Mouse (Mus musculus): ENCODE data around the gene Ripply3. TPM values are rescaled to one million over a fixed set of nuclear protein-coding genes. Genes with fewer than 3 reads are reported as not detected.
A peak's percentile ranks its signal among the peaks of the same experiment; 100 is the strongest.

Ripply3 gene
- polyA plus RNA-seq, 1 experiment from 2014 or later = 1.9 TPM

- ATAC-seq (ENCODE audit: low read depth) = peak; percentile 68
- Histone ChIP-seq H3K4me3 (ENCODE audit: low read depth, low read length) (peak overlapping the region; percentile 86), H3K36me3 (ENCODE audit: control insufficient read depth, insufficient read depth) (no peaks in the 10 kb centered on the region), H3K4me1 (ENCODE audit: control insufficient read depth, low read depth, low read length) (peaks cover 8% of the 10 kb centered on the region), H3K27me3 (ENCODE audit: control insufficient read depth, insufficient read depth, low read depth, low read length) (no peaks in the 10 kb centered on the region), H3K4me2 (ENCODE audit: low read depth, low read length) (peak overlapping the region; percentile 95), H3K9me3 (replicated peaks; ENCODE audit: control insufficient read depth, low read length) (no peaks in the 10 kb centered on the region), H3K9ac (ENCODE audit: low read depth, low read length) (peak overlapping the region; percentile 93), H3K27ac (ENCODE audit: low read length) (peak overlapping the region; percentile 93)
- under 1% methylated on average over 20 of the region's 20 CpGs for WGBS (ENCODE audit: insufficient replicate concordance)
Observed at GRCm38 (mm10) chr16:94312663-94313228, 15.5 kb upstream of the Ripply3 start.

GRCm38 (mm10) chr16:94313229-94314030, 14.8 kb upstream of the Ripply3 start, which contains the start of gene Hlcs:
Gene Hlcs, minus strand, starts transcription at chr16:94313571.
- Histone ChIP-seq H3K4me3 (ENCODE audit: low read depth, low read length) (peak within 1 kb of the TSS; percentile 86), H3K9ac (ENCODE audit: low read depth, low read length) (peak within 1 kb of the TSS; percentile 93), H3K4me1 (ENCODE audit: control insufficient read depth, low read depth, low read length) (peaks cover 8% of the 10 kb centered on the region), H3K36me3 (ENCODE audit: control insufficient read depth, insufficient read depth) (no peaks in the 10 kb centered on the region), H3K27ac (ENCODE audit: low read length) (peak within 1 kb of the TSS; percentile 93), H3K27me3 (ENCODE audit: control insufficient read depth, insufficient read depth, low read depth, low read length) (no peaks in the 10 kb centered on the region), H3K4me2 (ENCODE audit: low read depth, low read length) (peak within 1 kb of the TSS; percentile 95), H3K9me3 (replicated peaks; ENCODE audit: control insufficient read depth, low read length) (no peaks in the 10 kb centered on the region)
- under 1% methylated on average over 62 of the region's 64 CpGs for WGBS (ENCODE audit: insufficient replicate concordance)
- peak; percentile 93 for ATAC-seq (ENCODE audit: low read depth)

GRCm38 (mm10) chr16:94314626-94315025, 13.6 kb upstream of the Ripply3 start:
- H3K27me3 ChIP-seq (ENCODE audit: control insufficient read depth, insufficient read depth, low read depth, low read length) = no peaks in the 10 kb centered on the region
- ATAC-seq (ENCODE audit: low read depth) = no peak
- H3K4me1 ChIP-seq (ENCODE audit: control insufficient read depth, low read depth, low read length) = peaks cover 8% of the 10 kb centered on the region
- WGBS (ENCODE audit: insufficient replicate concordance) = 89% methylated on average over 5 of the region's 5 CpGs
- no peak overlapping the region for H3K4me3 ChIP-seq (ENCODE audit: low read depth, low read length)
- H3K36me3 ChIP-seq (ENCODE audit: control insufficient read depth, insufficient read depth) = no peaks in the 10 kb centered on the region
- no peak overlapping the region for H3K27ac ChIP-seq (ENCODE audit: low read length)
- no peak overlapping the region for H3K4me2 ChIP-seq (ENCODE audit: low read depth, low read length)
- H3K9ac ChIP-seq (ENCODE audit: low read depth, low read length) = no peak overlapping the region
- H3K9me3 ChIP-seq (replicated peaks; ENCODE audit: control insufficient read depth, low read length) = no peaks in the 10 kb centered on the region

- Histone ChIP-seq H3K27ac (ENCODE audit: low read length) (no peak overlapping the region), H3K27me3 (ENCODE audit: control insufficient read depth, insufficient read depth, low read depth, low read length) (no peaks in the 10 kb centered on the region), H3K4me1 (ENCODE audit: control insufficient read depth, low read depth, low read length) (peaks cover 8% of the 10 kb centered on the region), H3K4me2 (ENCODE audit: low read depth, low read length) (no peak overlapping the region), H3K9ac (ENCODE audit: low read depth, low read length) (no peak overlapping the region), H3K4me3 (ENCODE audit: low read depth, low read length) (no peak overlapping the region), H3K9me3 (replicated peaks; ENCODE audit: control insufficient read depth, low read length) (no peaks in the 10 kb centered on the region), H3K36me3 (ENCODE audit: control insufficient read depth, insufficient read depth) (no peaks in the 10 kb centered on the region)
- no peak for ATAC-seq (ENCODE audit: low read depth)
- WGBS (ENCODE audit: insufficient replicate concordance) = 33% methylated on average over 1 of the region's 1 CpGs
Observed at GRCm38 (mm10) chr16:94315215-94315614, 13.0 kb upstream of the Ripply3 start.

GRCm38 (mm10) chr16:94317752-94318151, 10.5 kb upstream of the Ripply3 start:
- H3K27ac ChIP-seq (ENCODE audit: low read length) = no peak overlapping the region
- H3K36me3 ChIP-seq (ENCODE audit: control insufficient read depth, insufficient read depth) = no peaks in the 10 kb centered on the region
- H3K9ac ChIP-seq (ENCODE audit: low read depth, low read length) = no peak overlapping the region
- no peaks in the 10 kb centered on the region for H3K9me3 ChIP-seq (replicated peaks; ENCODE audit: control insufficient read depth, low read length)
- H3K4me2 ChIP-seq (ENCODE audit: low read depth, low read length) = no peak overlapping the region
- ATAC-seq (ENCODE audit: low read depth) = no peak
- 44% methylated on average over 5 of the region's 5 CpGs for WGBS (ENCODE audit: insufficient replicate concordance)
- H3K4me3 ChIP-seq (ENCODE audit: low read depth, low read length) = no peak overlapping the region
- no peaks in the 10 kb centered on the region for H3K27me3 ChIP-seq (ENCODE audit: control insufficient read depth, insufficient read depth, low read depth, low read length)
- H3K4me1 ChIP-seq (ENCODE audit: control insufficient read depth, low read depth, low read length) = peaks cover 5% of the 10 kb centered on the region

- H3K27me3 ChIP-seq (ENCODE audit: control insufficient read depth, insufficient read depth, low read depth, low read length) = no peaks in the 10 kb centered on the region
- no peaks in the 10 kb centered on the region; the same call in 1 of the 2 replicates for H3K4me1 ChIP-seq (ENCODE audit: control insufficient read depth, low read depth, low read length)
- no peak overlapping the region for H3K9ac ChIP-seq (ENCODE audit: low read depth, low read length)
- H3K9me3 ChIP-seq (replicated peaks; ENCODE audit: control insufficient read depth, low read length) = no peaks in the 10 kb centered on the region
- no peak overlapping the region for H3K4me3 ChIP-seq (ENCODE audit: low read depth, low read length)
- H3K36me3 ChIP-seq (ENCODE audit: control insufficient read depth, insufficient read depth) = no peaks in the 10 kb centered on the region
- no peak for ATAC-seq (ENCODE audit: low read depth)
- H3K27ac ChIP-seq (ENCODE audit: low read length) = no peak overlapping the region
- no peak overlapping the region for H3K4me2 ChIP-seq (ENCODE audit: low read depth, low read length)
- 52% methylated on average over 5 of the region's 5 CpGs for WGBS (ENCODE audit: insufficient replicate concordance)
Observed at GRCm38 (mm10) chr16:94320223-94320622, 8.0 kb upstream of the Ripply3 start.

GRCm38 (mm10) chr16:94323681-94324080, 4.5 kb upstream of the Ripply3 start:
- ATAC-seq (ENCODE audit: low read depth) = no peak
- Histone ChIP-seq H3K4me3 (ENCODE audit: low read depth, low read length) (no peak overlapping the region), H3K4me1 (ENCODE audit: control insufficient read depth, low read depth, low read length) (peaks cover 9% of the 10 kb centered on the region), H3K36me3 (ENCODE audit: control insufficient read depth, insufficient read depth) (no peaks in the 10 kb centered on the region), H3K9ac (ENCODE audit: low read depth, low read length) (no peak overlapping the region), H3K27me3 (ENCODE audit: control insufficient read depth, insufficient read depth, low read depth, low read length) (peaks cover 12% of the 10 kb centered on the region), H3K27ac (ENCODE audit: low read length) (no peak overlapping the region), H3K4me2 (ENCODE audit: low read depth, low read length) (no peak overlapping the region), H3K9me3 (replicated peaks; ENCODE audit: control insufficient read depth, low read length) (no peaks in the 10 kb centered on the region)
- WGBS (ENCODE audit: insufficient replicate concordance) = 47% methylated on average over 5 of the region's 5 CpGs

- H3K9ac ChIP-seq (ENCODE audit: low read depth, low read length) = no peak overlapping the region
- 40% methylated on average over 3 of the region's 3 CpGs for WGBS (ENCODE audit: insufficient replicate concordance)
- H3K4me2 ChIP-seq (ENCODE audit: low read depth, low read length) = no peak overlapping the region
- ATAC-seq (ENCODE audit: low read depth) = peak; percentile 42; the same call in 1 of the 2 replicates
- H3K27ac ChIP-seq (ENCODE audit: low read length) = no peak overlapping the region
- no peaks in the 10 kb centered on the region for H3K36me3 ChIP-seq (ENCODE audit: control insufficient read depth, insufficient read depth)
- H3K4me1 ChIP-seq (ENCODE audit: control insufficient read depth, low read depth, low read length) = peaks cover 12% of the 10 kb centered on the region
- H3K9me3 ChIP-seq (replicated peaks; ENCODE audit: control insufficient read depth, low read length) = no peaks in the 10 kb centered on the region
- H3K4me3 ChIP-seq (ENCODE audit: low read depth, low read length) = no peak overlapping the region
- peaks cover 21% of the 10 kb centered on the region for H3K27me3 ChIP-seq (ENCODE audit: control insufficient read depth, insufficient read depth, low read depth, low read length)
Observed at GRCm38 (mm10) chr16:94326008-94326407, 2.2 kb upstream of the Ripply3 start.

Data from liver, embryonic 16.5 days (tissue).